Mouse (Mus musculus) adrenal gland (tissue): ENCODE results near the gene Cant1.
"Not testable (repeated sequence)": the region's sequence is repeated elsewhere in the genome, so short reads cannot be mapped to it uniquely, and the experiment has no call there.

Experiments used
- intact Hi-C: fragments of 180-260 bp; cut with DNase I; formaldehyde crosslinking; loops from one replicate; pipeline ENCODE4 v1.15.1; 2025

Cant1 gene

GRCm38 (mm10) chr11:118409106-118410072 lies 9.5 kb downstream of the Cant1 start:
- intact Hi-C loops: no loop called here

- intact Hi-C loops: no loop called here
These were observed 10.7 kb downstream of the Cant1 start for GRCm38 (mm10) chr11:118408051-118408740.

- intact Hi-C loops: no loop called here
These were observed 11.5 kb downstream of the Cant1 start for GRCm38 (mm10) chr11:118407318-118407910.

GRCm38 (mm10) chr11:118406521-118406920 lies 12.4 kb downstream of the Cant1 start:
- intact Hi-C loops: no loop called here

GRCm38 (mm10) chr11:118405311-118405710 lies 13.6 kb downstream of the Cant1 start:
- intact Hi-C loops: no loop called here

- intact Hi-C loops: no loop called here
These were observed 14.7 kb downstream of the Cant1 start for GRCm38 (mm10) chr11:118403951-118404899.

GRCm38 (mm10) chr11:118403183-118403582 lies 15.7 kb downstream of the Cant1 start:
- intact Hi-C loops: no loop called here

GRCm38 (mm10) chr11:118401760-118402280 lies 17.1 kb downstream of the Cant1 start, which contains the start of gene Lgals3bp:
TSS of gene Lgals3bp (minus strand) at chr11:118402092.
- intact Hi-C loops: no loop called here

- intact Hi-C loops: no loop called here
These were observed 17.7 kb downstream of the Cant1 start for GRCm38 (mm10) chr11:118401195-118401594.

GRCm38 (mm10) chr11:118400566-118400936 lies 18.3 kb downstream of the Cant1 start:
- intact Hi-C loops: no loop called here

GRCm38 (mm10) chr11:118399891-118400565 lies 18.9 kb downstream of the Cant1 start:
- intact Hi-C loops: no loop called here

GRCm38 (mm10) chr11:118397806-118398530 lies 20.9 kb downstream of the Cant1 start:
- intact Hi-C loops: no loop called here

GRCm38 (mm10) chr11:118394538-118394937 lies 24.3 kb downstream of the Cant1 start:
- intact Hi-C loops: no loop called here

- intact Hi-C loops: no loop called here
These were observed 24.9 kb downstream of the Cant1 start for GRCm38 (mm10) chr11:118393991-118394390.

- intact Hi-C loops: not testable (repeated sequence)
These were observed 31.1 kb downstream of the Cant1 start for GRCm38 (mm10) chr11:118387816-118388215.

- intact Hi-C loops: loop anchor here (2.0 kb wide), 1 partner anchor 61 kb away; no protein-coding TSS in a partner anchor
These were observed 39.5 kb downstream of the Cant1 start for GRCm38 (mm10) chr11:118379251-118380009.

- intact Hi-C loops: loop anchor here (2.0 kb wide), 1 partner anchor 60 kb away; no protein-coding TSS in a partner anchor
These were observed 40.2 kb downstream of the Cant1 start for GRCm38 (mm10) chr11:118378656-118379055.

GRCm38 (mm10) chr11:118376323-118376722 lies 42.6 kb downstream of the Cant1 start:
- intact Hi-C loops: not testable (repeated sequence)
